Mouse (Mus musculus) urinary bladder, adult 2 months (tissue): ENCODE measurements around the gene Lyrm7. TPM values are rescaled to one million over a fixed set of nuclear protein-coding genes. Genes with fewer than 3 reads are reported as not detected.

ENCODE experiments used
- DNase-seq: peaks from one replicate; pipeline ENCODE4 v3.0.0; 2022; ENCODE audit warnings: low spot score
- polyA plus RNA-seq: library from polyadenylated mRNA; depleted of rRNA; stranded (reverse); fragments of >200 nt; gene quantifications from 2 replicates; pipeline ENCODE4 v1.2.3, GENCODE M21; 2012; rRNA removed

Lyrm7 gene
- polyA plus RNA-seq, 1 experiment: 5.0 TPM

DNA sequence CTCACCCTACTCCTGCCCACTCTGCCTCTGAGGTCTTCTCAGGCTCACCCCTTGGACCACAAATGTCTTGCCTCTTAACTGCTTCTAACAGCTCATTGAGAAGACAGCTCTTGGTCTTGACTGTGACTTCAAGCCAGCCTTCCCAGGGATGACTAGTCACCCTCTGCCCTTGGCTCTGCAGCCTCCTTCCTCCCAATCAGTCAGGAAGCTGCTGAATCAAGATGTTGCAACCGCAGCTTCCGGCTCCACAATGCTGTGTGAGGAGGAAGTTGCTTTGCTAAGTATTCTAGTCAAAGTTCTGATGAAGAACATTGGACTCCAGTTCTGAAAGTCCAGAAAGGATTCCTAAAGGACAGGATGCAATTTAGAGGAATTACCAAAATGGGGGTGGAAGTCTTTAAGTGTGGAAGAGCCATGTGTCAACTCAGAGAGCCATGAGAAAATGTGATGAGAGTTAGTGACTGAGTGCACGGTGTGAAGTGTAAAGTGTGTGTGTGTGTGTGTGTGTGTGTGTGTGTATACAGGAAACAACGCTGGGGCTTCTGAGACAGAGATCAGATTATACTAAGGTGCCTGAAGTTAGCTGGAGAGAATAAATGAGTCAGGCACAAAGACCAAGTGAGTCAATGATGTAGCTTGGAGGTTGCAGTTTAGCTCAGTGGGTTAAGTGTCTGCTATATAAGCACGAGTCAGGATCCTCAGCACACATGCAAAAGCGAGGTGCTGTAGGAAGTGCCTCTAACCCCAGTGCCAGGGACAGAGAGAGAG, 58.7 kb downstream of the Lyrm7 start:
- DNase-seq: no peak

DNA sequence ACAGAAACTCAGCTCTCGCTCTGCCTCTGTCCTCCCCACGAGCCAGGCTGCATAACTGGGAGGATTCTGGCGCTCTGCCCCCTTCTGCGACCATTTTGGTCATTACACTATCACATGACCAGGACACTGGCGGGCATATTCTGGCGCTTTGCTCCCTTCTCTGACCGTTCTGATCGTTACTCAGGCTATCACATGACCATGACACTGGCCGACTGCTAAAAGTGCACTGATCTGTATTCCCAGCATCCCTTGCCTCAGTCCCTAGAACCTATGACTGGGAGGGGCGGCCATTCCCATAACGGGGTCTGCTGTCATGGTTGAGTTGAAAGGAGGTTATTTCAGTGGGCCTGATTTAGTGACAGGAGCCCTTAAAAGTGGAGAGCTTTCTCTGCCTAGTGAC, 64.2 kb downstream of the Lyrm7 start:
- no peak for DNase-seq

DNA sequence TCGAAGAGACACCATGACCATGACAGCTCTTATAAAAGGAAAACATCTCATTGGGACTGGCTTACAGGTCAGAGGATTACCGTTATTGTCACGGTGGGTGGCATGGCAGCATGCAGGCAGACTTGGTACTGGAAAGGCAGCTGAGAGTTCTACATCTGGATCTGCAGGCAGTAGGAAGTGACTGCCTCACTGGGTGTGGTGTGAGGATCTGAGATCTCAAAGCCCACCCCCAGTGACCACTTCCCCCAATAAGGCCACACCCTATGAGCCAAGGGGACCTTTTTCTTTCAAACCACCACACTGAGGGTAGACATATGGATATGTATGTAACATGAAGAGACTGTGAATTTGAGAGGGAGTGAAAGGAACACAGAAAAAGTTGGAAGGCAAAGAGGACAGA, 66.0 kb downstream of the Lyrm7 start:
- DNase-seq: no peak

DNA sequence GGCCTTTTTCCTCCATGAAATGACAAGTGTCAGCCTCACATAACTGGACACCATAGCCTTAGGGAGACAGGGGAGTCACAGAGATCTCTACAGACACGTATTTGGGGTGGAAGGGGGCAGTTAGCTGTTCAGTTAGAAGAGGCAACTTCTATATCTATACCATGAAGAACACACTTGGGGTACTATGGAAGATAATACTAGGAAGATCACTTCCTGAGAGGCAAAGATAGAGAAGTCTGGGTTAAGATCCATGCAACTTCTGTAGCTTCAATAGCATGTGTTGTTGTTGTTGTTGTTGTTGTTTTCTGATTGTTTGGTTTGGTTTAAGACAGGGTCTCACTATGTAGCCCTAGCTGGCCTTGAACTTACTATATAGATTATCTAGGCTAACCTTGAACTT, 67.5 kb downstream of the Lyrm7 start:
- DNase-seq: no peak

DNA sequence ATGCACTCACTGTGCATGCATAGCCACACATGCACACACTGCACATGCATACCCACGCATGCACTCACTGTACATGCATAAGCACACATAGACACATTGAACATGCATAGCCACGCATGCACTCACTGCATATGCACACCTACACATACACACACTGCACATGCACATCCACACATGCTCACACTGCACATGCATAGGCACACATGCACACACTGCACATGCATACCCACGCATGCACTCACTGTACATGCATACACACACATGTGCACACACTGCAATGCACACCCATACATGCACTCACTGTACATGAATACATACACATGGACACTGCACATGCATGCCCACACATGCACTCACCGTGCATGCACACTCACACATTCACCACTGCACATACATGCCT, 69.3 kb downstream of the Lyrm7 start:
- no peak for DNase-seq

DNA sequence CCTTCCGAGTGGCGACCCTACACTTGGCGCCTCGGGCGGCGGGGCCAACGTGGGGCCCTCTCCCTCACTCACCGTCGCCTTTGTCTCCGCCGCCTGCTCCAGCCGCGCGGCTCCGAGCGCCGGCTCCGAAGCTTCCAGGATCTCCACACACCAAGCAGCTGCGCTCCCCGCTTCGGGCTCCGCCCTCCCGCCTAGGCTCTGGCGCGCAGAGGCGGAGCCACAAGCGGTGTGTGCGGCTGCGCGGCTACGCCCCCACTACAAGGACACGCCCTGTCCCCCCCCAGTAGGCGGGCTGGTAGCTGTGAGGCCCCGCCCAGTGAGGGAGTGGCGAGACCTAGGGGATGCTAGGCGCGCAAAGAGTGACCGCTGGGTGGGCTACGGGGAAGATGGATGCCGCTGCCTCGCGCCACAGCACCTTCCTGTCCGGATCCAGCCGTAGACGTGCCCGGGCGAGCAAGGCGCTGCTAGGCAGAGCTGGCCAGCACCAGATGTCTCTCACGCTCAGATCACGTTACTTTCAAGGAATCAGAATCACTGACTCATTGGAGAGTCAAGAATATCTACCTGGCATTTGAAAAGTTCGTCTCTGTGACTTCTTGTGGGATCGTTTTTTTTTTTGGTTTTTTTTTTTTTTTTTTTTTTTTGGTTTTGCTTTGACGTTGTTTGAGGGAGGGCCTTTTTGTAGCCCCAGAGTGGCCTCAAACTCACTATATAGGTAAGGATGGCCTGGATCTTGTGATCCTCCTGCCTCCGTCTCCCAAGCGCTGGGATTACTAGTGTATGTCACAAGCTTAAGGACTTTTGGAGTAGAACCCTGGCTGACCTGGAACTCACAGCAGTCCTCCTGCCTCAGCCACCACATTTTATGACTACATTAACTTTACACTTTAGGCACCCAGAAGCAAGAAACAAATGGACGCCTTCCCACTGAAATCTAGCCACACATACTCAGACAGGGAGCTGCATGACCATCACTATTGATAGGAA, 72.9 kb downstream of the Lyrm7 start, which contains the start of gene Cdc42se2:
Gene Cdc42se2 (minus strand): TSS at position 188 of the 987 bp plus-strand sequence.
- DNase-seq: peak; percentile 87

DNA sequence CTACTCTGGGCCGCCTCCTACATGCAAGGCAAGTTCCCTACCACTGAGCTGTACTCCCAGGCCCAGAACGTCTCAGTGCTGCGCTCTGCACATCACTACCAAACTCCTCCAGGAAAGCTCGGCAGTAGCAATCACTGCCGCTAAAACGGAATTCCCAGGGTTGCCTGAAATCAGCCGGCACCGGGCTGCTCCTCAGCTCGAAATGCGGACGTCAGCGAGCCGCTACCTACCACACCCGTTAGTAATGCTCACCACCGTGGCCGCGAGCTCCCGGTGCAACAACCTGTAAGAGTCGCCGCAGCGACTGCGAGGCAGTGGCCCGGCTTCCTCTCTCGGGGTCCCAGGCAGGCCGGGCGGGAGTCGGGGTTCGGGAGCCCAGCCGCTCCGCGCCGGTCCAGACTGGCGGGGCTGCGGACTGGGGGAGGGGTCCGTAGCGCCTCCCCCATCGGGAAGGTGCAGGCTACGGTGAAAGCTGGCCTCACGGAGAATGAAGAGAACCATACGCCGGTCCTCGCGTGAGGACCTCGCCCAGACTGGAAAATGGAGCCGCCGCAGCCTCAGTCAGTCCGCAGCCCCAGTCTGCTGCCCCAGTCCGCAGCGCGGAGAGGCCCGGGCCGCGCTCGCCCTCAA, 73.7 kb downstream of the Lyrm7 start:
- peak; percentile 58 for DNase-seq

DNA sequence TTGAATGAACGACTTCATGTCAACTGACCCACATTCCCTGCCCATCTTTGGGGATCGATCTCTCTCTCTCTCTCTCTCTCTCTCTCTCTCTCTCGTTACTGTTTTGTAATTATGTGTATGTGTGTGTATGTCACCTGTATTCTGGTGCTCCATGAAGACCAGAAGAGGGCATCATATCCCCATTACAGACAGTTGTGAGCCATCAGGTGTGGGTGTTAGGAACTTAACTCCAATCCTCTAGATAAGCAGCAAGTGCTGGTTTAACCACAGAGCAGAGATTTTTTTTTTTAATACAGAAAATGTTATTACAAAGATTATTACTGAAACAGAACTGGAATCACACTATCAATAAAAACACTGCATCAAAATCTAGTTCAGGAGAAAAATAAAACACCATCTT, 75.2 kb downstream of the Lyrm7 start:
- DNase-seq: no peak

DNA sequence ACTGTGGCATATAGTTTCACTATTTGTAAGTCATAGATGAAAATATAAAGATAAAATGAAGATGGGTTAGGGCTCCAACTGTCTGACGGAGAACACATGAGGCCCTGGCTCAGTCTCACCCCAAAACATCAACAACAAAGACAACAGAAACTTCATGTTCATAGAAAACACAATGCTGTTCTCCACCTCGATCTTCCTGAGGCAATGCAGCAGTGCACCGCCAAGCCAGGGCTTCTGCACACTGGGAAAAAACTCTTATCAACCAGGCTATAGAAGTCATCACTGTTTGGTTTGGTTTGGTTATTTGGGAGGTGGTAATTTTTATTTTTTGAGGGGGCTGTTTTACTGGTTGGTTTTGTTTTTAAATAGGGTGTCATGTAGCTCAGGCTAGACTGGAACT, 76.3 kb downstream of the Lyrm7 start:
- no peak for DNase-seq

DNA sequence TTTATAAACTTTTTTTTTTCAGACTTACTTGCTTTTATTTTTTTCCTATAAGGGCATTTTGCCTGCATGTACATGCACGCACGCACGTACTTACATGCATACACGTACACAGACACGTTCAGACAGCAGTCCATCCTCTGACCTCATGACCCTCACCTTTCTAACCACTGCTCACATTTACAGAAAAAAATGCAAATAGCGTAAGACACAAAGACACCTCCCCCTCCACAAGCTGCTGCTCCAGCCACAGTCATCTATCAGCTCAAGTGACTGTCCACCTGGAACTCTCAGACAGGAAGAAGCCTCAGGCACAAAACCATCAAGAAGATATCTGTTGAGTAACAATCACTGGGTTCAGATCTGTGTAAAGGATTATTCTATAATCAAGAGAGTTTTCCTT, 78.5 kb downstream of the Lyrm7 start:
- no peak for DNase-seq

DNA sequence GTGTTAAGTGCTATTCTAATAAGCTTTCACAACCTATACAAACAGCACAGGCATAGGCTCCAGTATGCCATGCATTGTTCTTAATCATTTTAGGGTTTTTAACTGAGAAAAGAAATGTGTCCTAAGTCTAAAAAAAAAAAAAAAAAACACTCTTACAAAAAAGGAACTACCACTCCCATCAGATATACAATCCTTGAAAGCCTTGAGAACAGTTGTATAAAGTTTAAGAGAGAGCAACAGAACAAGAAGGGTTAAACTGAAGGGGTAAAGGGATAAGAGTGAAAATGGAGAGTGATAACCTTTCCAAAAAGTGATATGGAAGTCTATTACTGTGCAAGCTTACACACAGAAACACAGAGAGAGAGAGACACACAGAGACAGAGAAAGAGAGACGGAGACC, 80.8 kb downstream of the Lyrm7 start:
- DNase-seq: no peak

DNA sequence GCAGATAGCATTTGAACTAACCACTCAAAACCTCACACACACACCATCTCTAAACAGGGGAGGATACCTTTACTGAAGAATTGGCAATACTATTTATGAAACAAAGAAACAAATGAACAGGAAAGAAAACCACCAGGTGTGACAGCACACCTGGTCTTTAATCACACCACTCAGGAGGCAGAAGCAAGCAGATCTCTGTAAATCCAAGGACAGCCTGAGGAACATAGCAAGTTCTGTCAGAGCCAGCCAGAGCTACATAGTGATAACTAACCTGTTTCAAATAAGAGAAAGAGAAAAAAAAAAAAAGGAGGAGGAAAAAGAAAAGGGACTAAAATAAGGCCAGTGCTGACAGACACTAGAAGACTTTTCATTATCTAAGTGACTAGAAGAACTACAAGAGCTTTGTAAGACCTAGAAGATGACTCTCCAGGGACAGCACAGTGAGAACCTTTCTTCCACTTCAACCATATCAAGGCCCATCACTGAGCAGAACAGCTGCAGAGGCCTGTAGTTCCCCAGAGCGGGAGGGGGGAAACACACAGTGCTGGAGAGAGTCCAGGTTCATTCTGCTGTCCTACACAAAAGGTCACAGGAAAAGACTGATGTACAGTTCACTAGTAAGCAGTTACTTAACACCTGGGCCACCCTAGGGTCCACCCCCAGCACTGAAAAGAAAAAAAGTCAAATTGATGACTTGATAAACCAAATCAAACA, 82.4 kb downstream of the Lyrm7 start:
- DNase-seq: no peak

DNA sequence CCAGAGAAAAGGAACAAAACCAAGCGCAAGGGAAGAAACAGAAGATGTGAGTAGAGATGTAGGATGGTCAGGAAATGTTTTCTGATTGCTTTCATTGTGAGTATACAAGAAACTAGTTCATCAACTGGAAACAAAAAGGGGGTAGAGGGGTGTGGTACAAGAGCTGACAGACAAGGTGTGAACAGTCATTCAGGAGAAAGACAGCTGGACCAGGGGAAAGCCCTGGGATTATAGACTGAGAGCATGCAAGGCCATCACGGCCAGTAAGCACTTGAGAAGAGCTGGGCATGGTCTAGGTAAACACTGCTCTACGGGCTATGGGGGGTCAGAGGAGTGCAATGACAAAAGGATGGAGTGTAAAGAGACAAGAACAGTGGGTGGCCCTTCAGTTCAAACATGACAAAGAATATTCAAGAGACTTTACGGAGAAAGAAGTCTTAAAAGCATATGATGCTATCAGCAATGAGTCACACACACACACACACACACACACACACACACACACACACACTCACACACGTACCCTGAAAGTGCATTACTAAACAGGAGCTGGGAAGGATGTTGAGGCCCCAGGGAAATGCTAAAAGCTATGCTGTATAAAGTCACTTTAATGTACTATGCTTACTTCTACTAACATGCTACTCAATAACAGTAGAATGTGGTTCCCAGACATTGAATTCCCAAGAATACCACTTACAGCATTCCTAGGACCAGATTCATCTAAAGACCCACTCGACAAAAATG, 83.2 kb downstream of the Lyrm7 start:
- no peak for DNase-seq

Other genes with a start within 250 kb of the Lyrm7 start
- gene Cdc42se2, start 73.2 kb downstream of the Lyrm7 start, polyA plus RNA-seq: 23.9 and 26.4 TPM in 2 replicates
- 453 and 489 TPM in 2 replicates for gene Hint1, start 5.5 kb upstream of the Lyrm7 start, polyA plus RNA-seq
- gene Gpx3, start 41.5 kb upstream of the Lyrm7 start, polyA plus RNA-seq: 53.0 and 110 TPM in 2 replicates
- 19.5 and 25.0 TPM in 2 replicates for gene Tnip1, start 102.0 kb upstream of the Lyrm7 start, polyA plus RNA-seq
- gene Anxa6, start 172.5 kb upstream of the Lyrm7 start, polyA plus RNA-seq: 204 and 234 TPM in 2 replicates
- gene Ccdc69, start 217.2 kb upstream of the Lyrm7 start, polyA plus RNA-seq: 29.0 and 33.3 TPM in 2 replicates
- 47.0 and 62.2 TPM in 2 replicates for gene Gm2a, start 237.2 kb upstream of the Lyrm7 start, polyA plus RNA-seq